Mouse (Mus musculus): ENCODE results near the gene Nr1d1.

DNA sequence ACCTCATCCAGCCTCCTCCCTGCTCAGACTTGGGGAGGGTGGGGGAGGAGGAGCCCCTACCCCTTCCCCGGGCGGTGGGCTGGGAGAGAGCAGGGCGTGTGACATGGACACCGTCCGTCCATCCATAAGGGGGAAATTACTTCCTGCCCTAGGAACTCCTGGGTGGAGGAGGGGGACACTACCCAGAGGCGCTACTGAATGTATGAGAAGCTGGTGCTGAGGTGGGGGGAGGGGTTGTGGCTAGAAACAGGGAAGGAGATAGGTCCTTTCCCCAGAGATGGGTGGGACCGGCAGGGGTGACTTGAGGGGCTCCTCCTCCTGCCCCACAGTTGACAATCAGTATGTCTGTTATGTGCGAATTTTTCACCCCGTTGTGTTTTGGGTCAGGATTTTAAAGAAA lies 7.9 kb downstream of the Nr1d1 start:
- TF ChIP-seq CTCF (IDR thresholded peaks at IDR 0.05; ENCODE audit: borderline replicate concordance, insufficient read depth, low read length) (no peak), POLR2A (IDR thresholded peaks at IDR 0.05; ENCODE audit: low read depth, low read length) (no peak)

Measured in embryonic fibroblast, embryonic 13.5 days (primary cell).